Mouse (Mus musculus) naive thymus-derived CD4-positive, alpha-beta T cell, adult 2 months (primary cell): ENCODE data around the gene Fndc4.

ENCODE experiments used
- DNase-seq: peaks from one replicate; pipeline ENCODE4 v3.0.0-alpha.2; 2011; ENCODE audit warnings: low read depth

Gene Fndc4

GRCm38 (mm10) chr5:31257616-31258015, 38.3 kb downstream of the Fndc4 start:
- no peak for DNase-seq

- no peak for DNase-seq
These were observed 39.9 kb downstream of the Fndc4 start for GRCm38 (mm10) chr5:31255971-31256370.

DNA sequence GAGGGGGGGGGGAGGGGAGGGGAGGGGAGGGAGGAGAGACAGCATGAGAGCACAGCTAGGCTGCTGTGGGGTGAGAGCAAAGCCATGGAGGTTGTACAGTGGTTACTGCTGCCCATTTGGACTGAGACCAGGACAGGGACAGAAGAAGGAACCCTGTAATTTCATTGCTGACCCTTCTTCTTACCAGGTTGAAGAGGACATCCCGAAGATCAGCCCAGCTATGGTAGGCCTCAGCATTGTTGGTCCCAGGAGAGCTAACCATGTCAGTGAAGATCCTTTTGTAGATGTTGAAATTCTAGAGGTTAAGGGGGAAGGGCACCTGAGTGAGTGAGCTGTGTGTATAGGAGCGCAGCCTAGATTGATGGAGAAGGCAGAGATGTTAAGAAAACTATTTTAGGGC, 40.5 kb downstream of the Fndc4 start:
- DNase-seq = no peak

DNA sequence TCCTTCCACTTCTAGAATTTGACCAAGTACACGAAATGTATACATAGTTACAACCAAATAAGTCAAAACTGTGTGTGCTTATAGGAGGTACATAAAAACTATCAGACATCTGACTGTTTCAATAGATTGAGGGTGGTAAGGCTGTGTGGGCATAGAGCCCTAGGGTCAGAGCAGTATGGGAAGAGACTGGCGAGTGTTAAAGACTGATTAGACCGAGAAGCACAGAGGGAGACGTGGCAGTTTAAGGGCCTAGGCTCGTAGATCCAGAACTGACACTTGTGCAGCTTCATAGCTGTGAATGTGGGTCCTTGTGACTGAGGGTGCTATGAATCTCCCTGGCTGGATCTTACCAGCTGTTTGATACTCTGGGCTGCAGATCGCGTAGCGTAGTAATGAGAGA, 41.0 kb downstream of the Fndc4 start:
- DNase-seq = no peak

- no peak for DNase-seq
These were observed 41.4 kb downstream of the Fndc4 start for GRCm38 (mm10) chr5:31254452-31254851.

- no peak for DNase-seq
These were observed 42.1 kb downstream of the Fndc4 start for GRCm38 (mm10) chr5:31253806-31254205.

DNA sequence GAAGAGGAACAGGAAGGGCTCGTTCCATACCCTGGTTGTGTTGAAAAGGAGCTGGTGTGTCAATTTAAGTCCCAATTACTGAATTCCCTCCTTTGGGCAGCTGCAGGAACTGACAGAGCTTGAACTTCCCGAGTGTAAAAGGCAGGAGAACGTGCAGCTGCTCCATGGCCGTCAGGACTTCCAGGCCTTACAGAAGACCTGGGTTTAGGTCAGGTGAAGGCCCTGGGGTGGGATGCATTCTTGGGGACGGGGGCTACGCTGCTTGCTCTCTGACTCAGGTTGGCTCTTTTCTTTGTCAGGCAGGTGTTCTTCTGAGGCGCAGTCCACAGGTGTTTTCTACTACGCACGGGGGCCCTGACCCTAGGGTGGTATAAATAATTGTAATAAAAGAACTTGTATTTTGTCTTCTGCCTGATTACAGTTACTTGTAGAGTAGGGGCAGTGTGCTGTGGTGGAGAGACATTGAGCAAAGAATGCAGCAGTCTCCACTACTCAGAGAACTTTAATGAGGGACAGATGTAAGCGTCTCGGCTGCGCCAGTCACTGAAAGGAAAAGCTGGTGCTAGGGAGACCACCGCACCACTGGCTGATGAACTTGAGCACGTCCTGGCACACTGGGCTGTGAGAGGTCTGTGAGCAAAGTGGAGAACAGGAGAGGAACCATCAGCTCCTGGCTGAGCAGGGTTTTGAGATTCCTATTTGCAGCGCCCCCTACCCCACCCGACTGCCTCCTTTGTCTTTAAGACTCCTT, 42.9 kb downstream of the Fndc4 start:
- no peak for DNase-seq

DNA sequence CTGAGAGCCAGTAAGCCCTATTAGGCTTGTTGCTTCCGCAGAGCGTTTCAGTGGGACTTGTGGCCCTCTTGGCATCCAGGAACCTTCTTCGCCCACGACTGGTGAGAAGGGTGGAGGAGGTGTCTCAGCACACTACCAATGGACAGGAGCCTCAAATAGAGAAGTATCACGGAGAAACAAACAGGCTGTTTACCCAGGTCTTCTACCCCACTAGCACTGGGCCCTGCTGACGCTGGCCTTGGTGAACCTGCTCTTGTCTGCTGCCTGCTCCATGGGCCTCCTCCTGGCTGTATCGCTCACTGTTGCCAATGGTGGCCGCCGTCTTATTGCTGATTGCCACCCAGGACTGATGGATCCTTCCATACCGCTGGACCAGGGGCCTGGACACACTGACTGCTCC, 43.7 kb downstream of the Fndc4 start:
- no peak for DNase-seq

DNA sequence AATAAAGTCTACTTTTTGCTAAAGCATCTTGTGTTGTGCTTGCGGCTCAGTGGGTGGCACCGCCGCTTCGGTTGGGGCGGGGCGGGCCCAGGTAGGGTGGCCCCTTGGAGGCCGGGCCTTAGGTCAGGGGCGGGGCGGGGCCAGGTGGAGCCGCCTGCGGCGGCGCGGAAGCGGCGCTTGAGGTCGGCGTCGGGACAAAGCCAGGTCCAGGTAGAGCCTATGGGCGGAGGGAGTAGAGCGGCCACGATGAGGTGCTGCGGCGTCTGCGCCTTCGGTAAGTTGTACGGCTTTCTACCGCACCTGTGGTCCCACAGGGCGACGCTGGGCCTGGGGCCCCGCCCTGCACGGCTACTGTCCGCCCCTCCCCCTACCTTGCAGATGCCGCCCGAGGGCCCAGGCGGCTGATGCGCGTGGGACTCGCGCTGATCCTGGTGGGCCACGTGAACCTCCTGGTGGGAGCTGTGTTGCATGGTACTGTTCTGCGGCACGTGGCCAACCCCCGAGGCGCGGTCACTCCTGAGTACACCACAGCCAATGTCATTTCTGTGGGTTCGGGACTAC, 44.3 kb downstream of the Fndc4 start, which contains the start of gene Krtcap3:
Gene Krtcap3 (plus strand): TSS at position 151 of the 561 bp plus-strand sequence.
- peak; percentile 63 for DNase-seq

- DNase-seq = no peak
These were observed 45.2 kb downstream of the Fndc4 start for GRCm38 (mm10) chr5:31250716-31251115.
